Mouse (Mus musculus): ENCODE measurements around the gene Sgms2. TPM values are rescaled to one million over a fixed set of nuclear protein-coding genes. Genes with fewer than 3 reads are reported as not detected.

Sgms2 gene
- total and polyA plus RNA-seq, 3 experiments = not detected

- Histone ChIP-seq H3K4me1 (ENCODE audit: control insufficient read depth in 1 of 2, insufficient read depth in 2 of 2, low read length in 2 of 2) (no peaks in the 10 kb centered on the region), H3K9me3 (replicated peaks; ENCODE audit: insufficient read depth, low read length) (no peaks in the 10 kb centered on the region), H3K27ac (ENCODE audit: control insufficient read depth, low read depth, low read length) (no peak overlapping the region), H3K79me2 (ENCODE audit: control insufficient read depth, insufficient read depth, low read length, poor library complexity) (no peaks in the 10 kb centered on the region), H3K4me3 (ENCODE audit: control insufficient read depth in 1 of 2, insufficient read depth in 1 of 2, low read depth in 2 of 2, low read length in 2 of 2) (no peak overlapping the region), H3K27me3 (ENCODE audit: control insufficient read depth in 1 of 2, insufficient read depth in 2 of 2, low read length in 2 of 2) (no peaks in the 10 kb centered on the region), H3K9ac (ENCODE audit: control insufficient read depth, low read depth, low read length, poor library complexity, severe bottlenecking) (no peak overlapping the region), H3K36me3 (ENCODE audit: control insufficient read depth in 1 of 2, insufficient read depth in 2 of 2, low read length in 2 of 2) (no peaks in the 10 kb centered on the region)
- no peak for TF ChIP-seq SMC3 (IDR thresholded peaks at IDR 0.05; ENCODE audit: low read depth, low read length)
- no peak for TF ChIP-seq POLR2AphosphoS2 (IDR thresholded peaks at IDR 0.05; ENCODE audit: low read length)
- no peak for TF ChIP-seq TCF12 (IDR thresholded peaks at IDR 0.05; ENCODE audit: low read depth, low read length)
- no peak for TF ChIP-seq ZMIZ1 (IDR thresholded peaks at IDR 0.05; ENCODE audit: low read depth, low read length)
- TF ChIP-seq RAD21 (IDR thresholded peaks at IDR 0.05; ENCODE audit: low read depth, low read length) = no peak
- TF ChIP-seq MYB (IDR thresholded peaks at IDR 0.05; ENCODE audit: low read depth, low read length) = no peak
- no peak for TF ChIP-seq USF2 (IDR thresholded peaks at IDR 0.05; ENCODE audit: borderline replicate concordance in 1 of 2, insufficient read depth in 1 of 2, low read depth in 1 of 2, low read length in 2 of 2)
- no peak for DNase-seq (ENCODE audit: low read depth, low spot score)
Observed at GRCm38 (mm10) chr3:131476002-131476401, 15.2 kb downstream of the Sgms2 start.

- H3K9ac ChIP-seq (ENCODE audit: control insufficient read depth, low read depth, low read length, poor library complexity, severe bottlenecking) = no peak overlapping the region
- no peak for TF ChIP-seq MEF2A (IDR thresholded peaks at IDR 0.05; ENCODE audit: extremely low read depth, insufficient replicate concordance, low read depth, low read length, poor library complexity, severe bottlenecking)
- no peak for TF ChIP-seq GABPA (IDR thresholded peaks at IDR 0.05; ENCODE audit: low read depth, low read length)
- TF ChIP-seq SIN3A (IDR thresholded peaks at IDR 0.05; ENCODE audit: low read length) = no peak
- H3K27ac ChIP-seq (ENCODE audit: control insufficient read depth, low read depth, low read length) = no peak overlapping the region
- DNase-seq (ENCODE audit: low read depth, low spot score) = no peak
- H3K79me2 ChIP-seq (ENCODE audit: control insufficient read depth, insufficient read depth, low read length, poor library complexity) = no peaks in the 10 kb centered on the region
- H3K4me3 ChIP-seq (ENCODE audit: control insufficient read depth in 1 of 2, insufficient read depth in 1 of 2, low read depth in 2 of 2, low read length in 2 of 2) = no peak overlapping the region
- H3K27me3 ChIP-seq (ENCODE audit: control insufficient read depth in 1 of 2, insufficient read depth in 2 of 2, low read length in 2 of 2) = no peaks in the 10 kb centered on the region
- H3K36me3 ChIP-seq (ENCODE audit: control insufficient read depth in 1 of 2, insufficient read depth in 2 of 2, low read length in 2 of 2) = no peaks in the 10 kb centered on the region
- H3K4me1 ChIP-seq (ENCODE audit: control insufficient read depth in 1 of 2, insufficient read depth in 2 of 2, low read length in 2 of 2) = no peaks in the 10 kb centered on the region
- no peaks in the 10 kb centered on the region for H3K9me3 ChIP-seq (replicated peaks; ENCODE audit: insufficient read depth, low read length)
Observed at GRCm38 (mm10) chr3:131474526-131474925, 16.7 kb downstream of the Sgms2 start.

GRCm38 (mm10) chr3:131473496-131473895 is 17.7 kb downstream of the Sgms2 start:
- Histone ChIP-seq H3K4me3 (ENCODE audit: control insufficient read depth in 1 of 2, insufficient read depth in 1 of 2, low read depth in 2 of 2, low read length in 2 of 2) (no peak overlapping the region), H3K9ac (ENCODE audit: control insufficient read depth, low read depth, low read length, poor library complexity, severe bottlenecking) (no peak overlapping the region), H3K27me3 (ENCODE audit: control insufficient read depth in 1 of 2, insufficient read depth in 2 of 2, low read length in 2 of 2) (no peaks in the 10 kb centered on the region), H3K79me2 (ENCODE audit: control insufficient read depth, insufficient read depth, low read length, poor library complexity) (no peaks in the 10 kb centered on the region), H3K4me1 (ENCODE audit: control insufficient read depth in 1 of 2, insufficient read depth in 2 of 2, low read length in 2 of 2) (no peaks in the 10 kb centered on the region), H3K36me3 (ENCODE audit: control insufficient read depth in 1 of 2, insufficient read depth in 2 of 2, low read length in 2 of 2) (no peaks in the 10 kb centered on the region), H3K27ac (ENCODE audit: control insufficient read depth, low read depth, low read length) (no peak overlapping the region), H3K9me3 (replicated peaks; ENCODE audit: insufficient read depth, low read length) (no peaks in the 10 kb centered on the region)
- no peak for DNase-seq (ENCODE audit: low read depth, low spot score)
- TF ChIP-seq CHD2 (IDR thresholded peaks at IDR 0.05; ENCODE audit: low read length) = no peak
- TF ChIP-seq MAFK (IDR thresholded peaks at IDR 0.05; ENCODE audit: borderline replicate concordance, low read depth, low read length) = no peak
